Mouse (Mus musculus) neural tube, embryonic 14.5 days (tissue): ENCODE results near the gene Kcnk4. TPM values are rescaled to one million over a fixed set of nuclear protein-coding genes. Genes with fewer than 3 reads are reported as not detected.

Source experiments
- ATAC-seq: fragments of 200-750 bp; cut with Nextera tagmentation; 2 replicates; pipeline ENCODE4 v1.8.0; 2017; ENCODE audit warnings: low read depth, mild to moderate bottlenecking, moderate TSS enrichment, moderate library complexity
- H3K27ac ChIP-seq: fragments of 300-500 bp; sonication (generic); 2 replicates; pipeline ENCODE4 v1.5.1; 2014; ENCODE audit warnings: low read depth, mild to moderate bottlenecking, control low read depth, low read length, moderate library complexity, mixed read lengths
- H3K27me3 ChIP-seq: fragments of 300-500 bp; sonication (generic); 2 replicates; pipeline ENCODE4 v1.6.1; 2014; ENCODE audit warnings: low read length; ENCODE audit not compliant: control insufficient read depth, insufficient read depth
- H3K36me3 ChIP-seq: fragments of 300-500 bp; sonication (generic); 2 replicates; pipeline ENCODE4 v1.6.1; 2014; ENCODE audit warnings: low read length, mixed read lengths; ENCODE audit not compliant: control insufficient read depth, insufficient read depth
- H3K4me1 ChIP-seq: fragments of 300-500 bp; sonication (generic); 2 replicates; pipeline ENCODE4 v1.6.1; 2014; ENCODE audit warnings: low read length; ENCODE audit not compliant: control insufficient read depth, insufficient read depth
- H3K4me2 ChIP-seq: fragments of 300-500 bp; sonication (generic); 2 replicates; pipeline ENCODE4 v1.6.1; 2014; ENCODE audit warnings: mild to moderate bottlenecking, low read depth, low read length, control low read depth
- H3K4me3 ChIP-seq: fragments of 300-500 bp; sonication (generic); 2 replicates; pipeline ENCODE4 v1.5.1; 2014; ENCODE audit warnings: low read depth, low read length, control low read depth, mixed read lengths
- H3K9ac ChIP-seq: fragments of 300-500 bp; sonication (generic); replicated peaks from 2 replicates; pipeline ENCODE4 v1.6.1; 2014; ENCODE audit warnings: low read depth, mild to moderate bottlenecking, control low read depth, low read length, mixed read lengths
- H3K9me3 ChIP-seq: fragments of 300-500 bp; sonication (generic); 2 replicates; pipeline ENCODE4 v1.6.1; 2016; ENCODE audit warnings: low read length; ENCODE audit not compliant: control insufficient read depth
- WGBS: fragments of 180-500 bp; shearing (Covaris S2); extraction: QIAGEN DNeasy Blood & Tissue Kit; methylation state at CpG from one replicate; pipeline ENCODE4 v1.1.7; 2014; 5-methylcytosine and 5-hydroxymethylcytosine counted together
- polyA plus RNA-seq: library from polyadenylated mRNA; unstranded; fragments of >200 nt; fragmentation: Nextera tagmentation; extraction: Ambion mirVana; gene quantifications from 2 replicates; pipeline ENCODE4 v1.2.1, GENCODE M21; 2014

Kcnk4 gene
- polyA plus RNA-seq, 1 experiment from 2014 or later: 9.9 TPM

GRCm38 (mm10) chr19:6969291-6969664, 35.0 kb upstream of the Kcnk4 start:
- H3K4me3 ChIP-seq: peak overlapping the region; percentile 25
- peak overlapping the region; percentile 41 for H3K4me2 ChIP-seq
- peaks cover 9% of the 10 kb centered on the region; the same call in 1 of the 2 replicates for H3K4me1 ChIP-seq
- 0 out of 2 replicates have a peak overlapping the region, but pooled peaks have one; percentile 4 for H3K9ac ChIP-seq
- H3K36me3 ChIP-seq: no peaks in the 10 kb centered on the region
- ATAC-seq: 0 out of 2 replicates have a peak, but pooled peaks have one; percentile 7
- 3% methylated on average over 8 of the region's 20 CpGs for WGBS
- no peaks in the 10 kb centered on the region; the same call in 1 of the 2 replicates for H3K27me3 ChIP-seq
- no peak overlapping the region for H3K27ac ChIP-seq
- H3K9me3 ChIP-seq: no peaks in the 10 kb centered on the region

- H3K27ac ChIP-seq: no peak overlapping the region
- H3K4me2 ChIP-seq: peak overlapping the region; percentile 41
- no peaks in the 10 kb centered on the region for H3K9me3 ChIP-seq
- H3K4me3 ChIP-seq: peak overlapping the region; percentile 25; the same call in 1 of the 2 replicates
- H3K9ac ChIP-seq: no peak overlapping the region
- no peaks in the 10 kb centered on the region for H3K36me3 ChIP-seq
- no peaks in the 10 kb centered on the region; the same call in 1 of the 2 replicates for H3K27me3 ChIP-seq
- peaks cover 6% of the 10 kb centered on the region; the same call in 1 of the 2 replicates for H3K4me1 ChIP-seq
- no peak for ATAC-seq
- 15% methylated on average over 15 of the region's 15 CpGs for WGBS
Observed at GRCm38 (mm10) chr19:6968491-6969271, 34.4 kb upstream of the Kcnk4 start.

GRCm38 (mm10) chr19:6956461-6956860, 22.1 kb upstream of the Kcnk4 start:
- H3K9me3 ChIP-seq: no peaks in the 10 kb centered on the region
- no peak for ATAC-seq

GRCm38 (mm10) chr19:6955424-6955823, 21.1 kb upstream of the Kcnk4 start:
- no peak overlapping the region for H3K4me2 ChIP-seq
- H3K27me3 ChIP-seq: no peaks in the 10 kb centered on the region
- H3K9ac ChIP-seq: no peak overlapping the region
- no peak overlapping the region for H3K4me3 ChIP-seq
- WGBS: 84% methylated on average over 7 of the region's 7 CpGs
- H3K36me3 ChIP-seq: peaks cover 8% of the 10 kb centered on the region; the same call in 1 of the 2 replicates
- H3K9me3 ChIP-seq: no peaks in the 10 kb centered on the region
- peaks cover 3% of the 10 kb centered on the region; the same call in 1 of the 2 replicates for H3K4me1 ChIP-seq
- H3K27ac ChIP-seq: no peak overlapping the region
- no peak for ATAC-seq

More at GRCm38 (mm10) chr19:6956461-6956860, 22.1 kb upstream of the Kcnk4 start:
- Histone ChIP-seq H3K4me3 (no peak overlapping the region), H3K4me1 (peaks cover 3% of the 10 kb centered on the region; the same call in 1 of the 2 replicates), H3K27ac (no peak overlapping the region), H3K9ac (no peak overlapping the region), H3K4me2 (no peak overlapping the region), H3K27me3 (no peaks in the 10 kb centered on the region), H3K36me3 (peaks cover 8% of the 10 kb centered on the region; the same call in 1 of the 2 replicates)
- WGBS: 79% methylated on average over 10 of the region's 10 CpGs

GRCm38 (mm10) chr19:6954046-6954445, 19.7 kb upstream of the Kcnk4 start:
- Histone ChIP-seq H3K27me3 (no peaks in the 10 kb centered on the region), H3K9ac (no peak overlapping the region), H3K27ac (no peak overlapping the region), H3K36me3 (peaks cover 8% of the 10 kb centered on the region; the same call in 1 of the 2 replicates), H3K9me3 (no peaks in the 10 kb centered on the region), H3K4me2 (no peak overlapping the region), H3K4me1 (peaks cover 10% of the 10 kb centered on the region; the same call in 1 of the 2 replicates), H3K4me3 (no peak overlapping the region)
- WGBS: 57% methylated on average over 9 of the region's 9 CpGs
- ATAC-seq: no peak

- H3K27me3 ChIP-seq: no peaks in the 10 kb centered on the region
- H3K4me1 ChIP-seq: peaks cover 10% of the 10 kb centered on the region; the same call in 1 of the 2 replicates
- WGBS: 54% methylated on average over 3 of the region's 3 CpGs
- ATAC-seq: no peak
- peak overlapping the region; percentile 43; the same call in 1 of the 2 replicates for H3K4me3 ChIP-seq
- H3K4me2 ChIP-seq: peak overlapping the region; percentile 97; the same call in 1 of the 2 replicates
- no peak overlapping the region for H3K27ac ChIP-seq
- peaks cover 8% of the 10 kb centered on the region; the same call in 1 of the 2 replicates for H3K36me3 ChIP-seq
- no peaks in the 10 kb centered on the region for H3K9me3 ChIP-seq
- no peak overlapping the region for H3K9ac ChIP-seq
Observed at GRCm38 (mm10) chr19:6952712-6953037, 18.4 kb upstream of the Kcnk4 start.

GRCm38 (mm10) chr19:6951994-6952711, 17.8 kb upstream of the Kcnk4 start:
- H3K36me3 ChIP-seq: peaks cover 8% of the 10 kb centered on the region; the same call in 1 of the 2 replicates
- H3K9me3 ChIP-seq: no peaks in the 10 kb centered on the region
- H3K4me2 ChIP-seq: peak overlapping the region; percentile 97
- H3K4me3 ChIP-seq: peak overlapping the region; percentile 43
- ATAC-seq: peak; percentile 54
- H3K27me3 ChIP-seq: no peaks in the 10 kb centered on the region
- peak overlapping the region; percentile 72 for H3K9ac ChIP-seq
- H3K4me1 ChIP-seq: peaks cover 10% of the 10 kb centered on the region; the same call in 1 of the 2 replicates
- 3% methylated on average over 31 of the region's 31 CpGs for WGBS
- H3K27ac ChIP-seq: peak overlapping the region; percentile 88

- H3K27ac ChIP-seq: peak overlapping the region; percentile 88
- peak overlapping the region; percentile 72 for H3K9ac ChIP-seq
- peak overlapping the region; percentile 43 for H3K4me3 ChIP-seq
- peak overlapping the region; percentile 97 for H3K4me2 ChIP-seq
- WGBS: under 1% methylated on average over 35 of the region's 35 CpGs
- no peaks in the 10 kb centered on the region for H3K9me3 ChIP-seq
- peaks cover 8% of the 10 kb centered on the region; the same call in 1 of the 2 replicates for H3K36me3 ChIP-seq
- peaks cover 10% of the 10 kb centered on the region; the same call in 1 of the 2 replicates for H3K4me1 ChIP-seq
- ATAC-seq: peak; percentile 85
- H3K27me3 ChIP-seq: no peaks in the 10 kb centered on the region
Observed at GRCm38 (mm10) chr19:6951381-6951968, 17.2 kb upstream of the Kcnk4 start.
